Mouse (Mus musculus) small intestine, adult 2 months (tissue): ENCODE data around the gene Lypla2. TPM values are rescaled to one million over a fixed set of nuclear protein-coding genes. Genes with fewer than 3 reads are reported as not detected.

ENCODE experiments used
- H3K27ac ChIP-seq: fragments of 200-500 bp; 2 replicates; pipeline ENCODE4 v1.5.1; 2012; ENCODE audit warnings: low read depth, low read length, control low read depth, inconsistent platforms; ENCODE audit not compliant: insufficient read depth
- H3K27me3 ChIP-seq: fragments of 200-500 bp; 2 replicates; pipeline ENCODE4 v1.6.1; 2012; ENCODE audit warnings: mild to moderate bottlenecking, moderate library complexity, low read length, inconsistent platforms; ENCODE audit not compliant: control insufficient read depth, insufficient read depth
- H3K36me3 ChIP-seq: fragments of 200-500 bp; 2 replicates; pipeline ENCODE4 v1.6.1; 2012; ENCODE audit warnings: mild to moderate bottlenecking, low read length, control low read depth, inconsistent platforms; ENCODE audit not compliant: control insufficient read depth, insufficient read depth
- H3K4me1 ChIP-seq: fragments of 200-500 bp; 2 replicates; pipeline ENCODE4 v1.6.1; 2012; ENCODE audit warnings: low read length, inconsistent platforms, mixed read lengths; ENCODE audit not compliant: control insufficient read depth, insufficient read depth, insufficient read length
- H3K4me3 ChIP-seq: fragments of 200-500 bp; 2 replicates; pipeline ENCODE4 v1.5.1; 2012; ENCODE audit warnings: low read depth, mild to moderate bottlenecking, control low read depth, inconsistent platforms, low read length, moderate library complexity
- CTCF ChIP-seq: fragments of 200-500 bp; IDR thresholded peaks from 2 replicates; pipeline ENCODE4 v1.5.1; 2012; ENCODE audit warnings: low read depth, mild to moderate bottlenecking, control low read depth, inconsistent platforms, low read length, moderate library complexity, mixed read lengths; ENCODE audit not compliant: insufficient replicate concordance, insufficient read length; ENCODE audit errors: extremely low read depth
- POLR2A ChIP-seq: fragments of 200-500 bp; IDR thresholded peaks from 2 replicates; pipeline ENCODE4 v1.6.1; 2012; ENCODE audit warnings: low read depth, mild to moderate bottlenecking, control low read depth, inconsistent platforms, low read length, moderate library complexity
- WGBS: fragments of 180-500 bp; shearing (Covaris S2); methylation state at CpG from one replicate; pipeline ENCODE4 v1.1.7; 2018; 5-methylcytosine and 5-hydroxymethylcytosine counted together
- polyA plus RNA-seq: library from polyadenylated mRNA; depleted of rRNA; stranded (reverse); fragments of >200 nt; gene quantifications from 2 replicates; pipeline ENCODE4 v1.2.3, GENCODE M21; 2012

Lypla2 gene
- polyA plus RNA-seq, 1 experiment: 166 TPM

DNA sequence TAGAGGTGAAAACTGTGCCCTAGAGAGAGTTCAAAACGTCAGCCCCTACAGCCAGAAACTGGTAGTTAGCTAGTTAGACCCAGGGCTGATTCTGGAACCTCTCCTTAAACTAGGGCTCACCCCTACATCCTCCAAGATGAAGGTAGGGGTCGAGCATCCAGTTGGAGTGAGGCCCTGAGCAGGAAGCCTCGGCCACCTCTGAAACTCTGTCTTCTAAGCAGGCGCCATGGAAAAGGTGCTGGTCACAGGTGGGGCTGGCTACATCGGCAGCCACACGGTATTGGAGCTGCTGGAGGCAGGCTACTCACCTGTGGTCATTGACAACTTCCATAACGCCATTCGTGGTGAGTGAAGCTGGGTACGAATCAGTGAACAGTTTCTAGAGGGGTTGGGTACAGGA, 7.3 kb downstream of the Lypla2 start:
- Histone ChIP-seq H3K27me3 (no peaks in the 10 kb centered on the region), H3K4me3 (peak overlapping the region; percentile 32), H3K4me1 (peaks cover 6% of the 10 kb centered on the region), H3K27ac (peak overlapping the region; percentile 83), H3K36me3 (peaks cover 53% of the 10 kb centered on the region)
- WGBS: 60% methylated on average over 9 of the region's 9 CpGs
- TF ChIP-seq POLR2A: no peak
- no peak for TF ChIP-seq CTCF

DNA sequence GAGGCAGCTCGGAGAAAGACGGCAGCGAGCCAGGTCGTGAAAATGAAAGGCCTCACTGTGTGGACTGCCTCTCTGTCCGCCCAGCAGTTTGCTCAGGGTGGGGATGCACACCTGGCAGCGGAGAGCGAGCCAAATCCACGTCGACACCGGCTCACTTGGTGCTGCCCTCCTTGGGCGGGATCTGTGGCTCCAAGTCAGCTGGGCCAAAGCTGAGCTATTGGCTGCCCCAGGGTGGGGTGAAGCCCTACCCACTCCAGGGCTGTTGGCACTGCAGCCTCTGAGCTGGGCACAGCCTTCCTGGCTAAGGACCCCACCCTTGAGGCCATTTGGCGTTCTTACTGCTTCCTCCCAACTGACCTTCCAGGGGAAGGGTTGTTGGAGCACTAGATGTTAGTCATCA, 8.0 kb downstream of the Lypla2 start:
- peak overlapping the region; percentile 73 for H3K4me3 ChIP-seq
- peaks cover 6% of the 10 kb centered on the region for H3K4me1 ChIP-seq
- peak overlapping the region; percentile 91 for H3K27ac ChIP-seq
- H3K27me3 ChIP-seq: no peaks in the 10 kb centered on the region
- 1% methylated on average over 12 of the region's 12 CpGs for WGBS
- peaks cover 53% of the 10 kb centered on the region for H3K36me3 ChIP-seq
- TF ChIP-seq CTCF: no peak
- TF ChIP-seq POLR2A: peak; percentile 89

DNA sequence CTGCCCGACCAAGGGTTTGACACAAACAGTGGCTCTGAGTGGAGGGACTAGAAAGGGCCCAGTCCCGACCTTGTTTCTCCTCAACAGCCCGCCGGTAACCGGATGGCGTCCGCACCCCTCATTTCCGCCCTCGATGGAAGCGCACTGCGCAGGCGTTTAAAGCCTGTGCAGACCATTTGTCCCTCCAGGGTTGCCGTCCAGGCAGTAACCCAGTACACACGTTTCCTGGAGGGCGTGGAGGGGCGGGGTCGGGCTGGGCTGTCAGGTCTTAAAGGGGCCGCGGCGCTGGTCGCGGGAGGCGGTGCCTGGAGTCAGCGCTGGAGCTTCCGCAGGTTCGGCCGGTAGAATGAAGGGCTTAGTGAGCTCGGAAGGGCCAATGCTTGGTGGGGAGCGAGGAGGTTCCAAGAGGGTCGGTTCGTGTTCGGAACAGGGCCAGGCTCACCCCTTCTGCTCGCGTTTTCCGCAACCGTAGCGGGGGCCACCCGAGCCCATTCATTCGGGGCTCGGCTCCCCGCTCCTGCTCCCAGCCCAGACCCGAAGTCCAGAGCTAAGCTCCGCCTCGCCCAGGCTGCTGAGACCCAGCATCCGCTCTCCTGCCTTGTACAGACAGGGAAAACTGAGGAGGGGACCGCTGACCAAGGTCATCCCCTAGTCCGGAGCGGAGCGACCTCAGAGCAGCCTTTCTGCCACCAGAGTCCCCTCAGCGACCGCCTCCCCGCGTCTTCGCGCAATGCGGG, 8.8 kb downstream of the Lypla2 start, which contains the start of gene Gale:
Gene Gale (plus strand): TSS at position 271 of the 737 bp plus-strand sequence.
- TF ChIP-seq POLR2A: peak; percentile 87
- no peak for TF ChIP-seq CTCF

DNA sequence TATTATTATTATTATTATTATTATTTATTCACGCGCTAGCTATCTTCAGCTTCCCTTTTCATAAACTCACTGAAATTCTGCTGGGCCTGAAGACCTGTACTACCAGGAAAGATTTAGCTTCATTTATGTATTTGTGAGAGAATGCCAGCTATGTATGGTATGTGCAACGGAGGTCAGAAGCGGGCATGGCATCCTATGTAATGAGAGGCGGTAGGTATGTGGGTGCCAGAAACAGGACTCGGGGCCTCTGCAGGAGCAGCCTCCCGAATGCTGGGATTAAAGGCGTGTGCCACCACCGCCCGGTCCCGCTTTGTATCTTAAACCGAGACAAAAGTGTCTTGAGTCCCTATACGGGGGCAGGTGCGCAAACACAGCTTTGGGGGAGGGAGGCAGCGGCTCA, 9.5 kb downstream of the Lypla2 start:
- H3K4me3 ChIP-seq: peak overlapping the region; percentile 73
- H3K36me3 ChIP-seq: peaks cover 39% of the 10 kb centered on the region
- H3K4me1 ChIP-seq: peaks cover 15% of the 10 kb centered on the region
- WGBS: 7% methylated on average over 15 of the region's 15 CpGs
- TF ChIP-seq POLR2A (no peak), CTCF (no peak)
- no peaks in the 10 kb centered on the region for H3K27me3 ChIP-seq
- peak overlapping the region; percentile 89 for H3K27ac ChIP-seq

More for the DNA sequence above, 8.8 kb downstream of the Lypla2 start, which contains the start of gene Gale:
- WGBS: under 1% methylated on average over 56 of the region's 56 CpGs
- peaks cover 11% of the 10 kb centered on the region for H3K4me1 ChIP-seq
- peaks cover 45% of the 10 kb centered on the region for H3K36me3 ChIP-seq
- peak within 1 kb of the TSS; percentile 73 for H3K4me3 ChIP-seq
- no peaks in the 10 kb centered on the region for H3K27me3 ChIP-seq
- H3K27ac ChIP-seq: peak within 1 kb of the TSS; percentile 91

DNA sequence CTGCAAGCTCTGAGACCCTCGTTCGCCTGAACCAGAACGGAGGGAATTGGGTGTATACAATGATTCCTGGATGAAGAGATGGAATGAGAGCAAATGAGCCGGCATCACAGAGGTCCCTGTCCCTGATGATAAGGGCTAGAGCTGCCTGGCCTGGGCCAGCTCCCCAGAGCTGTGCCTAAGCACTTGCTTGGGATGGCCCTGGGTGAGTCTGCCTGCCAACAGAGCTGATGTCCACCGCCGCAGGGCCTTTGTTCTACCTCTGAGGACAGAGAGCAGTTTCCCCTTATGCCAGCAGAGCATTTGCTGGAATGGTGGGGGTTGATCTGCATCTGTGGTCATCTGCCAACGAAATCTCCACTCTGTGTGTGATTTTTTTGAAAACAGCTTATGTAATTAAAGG, 10.2 kb downstream of the Lypla2 start:
- Histone ChIP-seq H3K27ac (no peak overlapping the region), H3K36me3 (peaks cover 32% of the 10 kb centered on the region), H3K4me3 (no peak overlapping the region), H3K27me3 (no peaks in the 10 kb centered on the region), H3K4me1 (peaks cover 18% of the 10 kb centered on the region)
- no peak for TF ChIP-seq CTCF
- TF ChIP-seq POLR2A: no peak
- WGBS: 91% methylated on average over 7 of the region's 7 CpGs

DNA sequence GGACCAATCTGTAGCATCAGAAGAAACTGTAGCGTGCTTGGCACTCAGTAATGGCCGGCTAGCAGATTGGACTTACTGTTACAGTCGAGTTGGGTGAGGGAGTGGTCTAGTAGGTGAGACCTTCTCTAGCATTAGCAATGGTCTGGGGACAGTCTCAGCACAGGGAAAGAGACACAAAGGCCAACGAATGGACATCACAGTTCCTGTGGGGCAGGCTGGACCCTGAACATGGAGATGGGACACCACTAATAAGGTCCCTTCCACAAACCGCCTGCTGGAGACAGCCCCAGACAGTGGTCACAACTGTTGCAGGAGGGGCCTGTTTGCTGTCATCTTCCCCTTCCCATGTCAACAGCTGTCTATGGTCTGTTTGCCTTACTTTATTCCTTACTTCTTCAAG, 10.7 kb downstream of the Lypla2 start:
- Histone ChIP-seq H3K36me3 (peaks cover 28% of the 10 kb centered on the region), H3K27ac (no peak overlapping the region), H3K27me3 (no peaks in the 10 kb centered on the region), H3K4me1 (peaks cover 18% of the 10 kb centered on the region), H3K4me3 (no peak overlapping the region)
- WGBS: 94% methylated on average over 5 of the region's 5 CpGs
- TF ChIP-seq POLR2A (no peak), CTCF (no peak)

DNA sequence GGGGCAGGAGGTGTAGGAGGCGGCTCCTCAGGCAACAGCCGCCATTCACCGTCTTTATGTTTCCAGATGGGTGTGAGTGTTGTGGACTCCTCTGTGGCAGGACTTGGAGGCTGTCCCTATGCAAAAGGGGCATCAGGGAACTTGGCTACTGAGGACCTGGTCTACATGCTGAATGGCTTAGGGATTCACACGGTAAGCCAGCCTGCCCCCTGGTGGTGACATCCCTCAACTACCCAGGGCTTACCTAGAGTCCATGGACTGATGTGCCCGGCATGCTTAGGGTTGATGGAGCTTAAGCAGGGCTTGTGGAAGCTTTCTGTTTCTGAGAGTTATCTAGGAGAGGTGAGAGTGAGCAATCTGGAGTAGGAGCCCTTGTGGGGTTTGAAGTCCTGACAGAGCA, 11.7 kb downstream of the Lypla2 start:
- Histone ChIP-seq H3K4me1 (peaks cover 18% of the 10 kb centered on the region), H3K27ac (no peak overlapping the region), H3K27me3 (no peaks in the 10 kb centered on the region), H3K36me3 (peaks cover 26% of the 10 kb centered on the region), H3K4me3 (no peak overlapping the region)
- peak; percentile 82; the same call in 1 of the 2 replicates for TF ChIP-seq CTCF
- TF ChIP-seq POLR2A: 0 out of 2 replicates have a peak, but pooled peaks have one; percentile 8
- WGBS: 34% methylated on average over 5 of the region's 5 CpGs
